Mouse (Mus musculus) adrenal gland (tissue): ENCODE results near the gene Fam192a.

Experiments
- intact Hi-C: fragments of 180-260 bp; cut with DNase I; formaldehyde crosslinking; loops from one replicate; pipeline ENCODE4 v1.15.1; 2025
- long read RNA-seq, 2 experiments: library from polyadenylated mRNA; unstranded; transcript quantifications; one replicate each; pipeline ENCODE4 v2.0.0; 2020; ENCODE audit warnings: borderline replicate concordance in 1 of 2; ENCODE audit not compliant: insufficient replicate concordance in 1 of 2

Fam192a gene
- long read RNA-seq, experiment 1, transcript Fam192a-201 (8 exons, 2,873 nt): major isoform, 25 of 40 reads
- long read RNA-seq, experiment 1, partial matches to known transcripts: 1 of 40 reads
- long read RNA-seq, experiment 1, other reads (novel, unspliced or antisense): 14 of 40 reads
- long read RNA-seq, experiment 2, transcript Fam192a-201 (8 exons, 2,873 nt): major isoform, 28 of 38 reads
- long read RNA-seq, experiment 2, partial matches to known transcripts: 3 of 38 reads
- long read RNA-seq, experiment 2, other reads (novel, unspliced or antisense): 7 of 38 reads

DNA sequence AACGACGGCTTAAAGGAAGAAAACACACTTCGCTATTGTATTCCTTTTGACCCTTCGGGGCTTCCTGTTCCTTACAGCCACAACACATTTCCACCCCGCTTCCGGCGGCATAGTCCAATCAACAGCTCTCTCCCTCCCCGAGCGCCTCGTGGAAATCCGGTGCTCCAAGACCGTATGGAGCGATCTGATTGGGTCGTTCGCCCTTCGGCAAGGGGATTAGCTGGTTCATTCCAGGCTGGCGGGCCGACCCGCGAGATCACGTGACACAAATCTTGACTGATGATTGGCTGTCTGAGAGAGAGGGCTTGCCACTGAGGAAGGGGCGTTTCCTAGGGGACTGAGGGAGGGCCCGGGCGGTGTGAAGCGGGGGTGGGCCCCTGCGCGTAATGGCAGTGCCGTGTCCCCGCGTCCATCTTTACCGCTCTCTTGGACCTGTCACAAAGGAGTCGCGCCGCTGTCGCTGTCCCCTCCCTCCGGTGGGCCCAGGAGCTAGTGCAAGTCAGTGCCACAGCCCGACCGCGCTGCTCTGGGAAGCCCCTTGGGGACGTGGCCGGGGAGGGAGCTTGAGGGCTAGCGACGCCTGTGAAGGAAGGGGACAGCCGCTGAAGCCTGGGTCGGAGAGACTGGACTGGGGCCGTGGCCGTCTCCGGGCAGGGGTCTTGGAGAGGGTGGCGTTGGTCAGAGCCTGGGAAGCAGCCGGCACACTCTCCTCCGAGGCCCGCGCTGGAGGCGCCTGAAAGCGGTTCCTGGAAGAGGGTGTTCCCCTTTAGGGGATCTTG lies at the start of gene Fam192a, which contains the start of gene Rspry1:
Fam192a (minus strand) TSS at position 391 of the 779 bp plus-strand sequence.
Rspry1 (plus strand) TSS at position 331 of the 779 bp plus-strand sequence.
- intact Hi-C loops: loop anchor here (5.0 kb wide), 1 partner anchor 101 kb away; no protein-coding TSS in a partner anchor

DNA sequence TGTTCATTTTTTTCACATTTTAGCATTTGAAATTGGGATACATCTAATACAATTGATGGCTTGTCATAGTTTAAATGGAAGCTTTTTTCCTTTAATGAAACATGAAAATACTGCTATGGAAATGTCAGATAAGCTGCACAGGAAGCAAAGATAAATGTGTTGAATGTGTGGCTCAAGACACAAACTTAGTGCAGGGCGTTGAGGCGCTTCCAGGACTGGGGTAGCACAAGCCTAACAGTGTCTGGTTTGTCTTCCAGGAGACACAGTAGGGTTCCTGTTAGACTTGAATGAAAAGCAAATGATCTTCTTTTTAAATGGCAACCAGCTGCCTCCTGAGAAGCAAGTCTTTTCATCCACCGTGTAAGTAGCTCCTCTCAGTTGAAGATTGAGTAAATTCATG lies 47.7 kb upstream of the Fam192a start:
- intact Hi-C loops: loop anchor here (10.0 kb wide), 1 partner anchor 55 kb away; no protein-coding TSS in a partner anchor

DNA sequence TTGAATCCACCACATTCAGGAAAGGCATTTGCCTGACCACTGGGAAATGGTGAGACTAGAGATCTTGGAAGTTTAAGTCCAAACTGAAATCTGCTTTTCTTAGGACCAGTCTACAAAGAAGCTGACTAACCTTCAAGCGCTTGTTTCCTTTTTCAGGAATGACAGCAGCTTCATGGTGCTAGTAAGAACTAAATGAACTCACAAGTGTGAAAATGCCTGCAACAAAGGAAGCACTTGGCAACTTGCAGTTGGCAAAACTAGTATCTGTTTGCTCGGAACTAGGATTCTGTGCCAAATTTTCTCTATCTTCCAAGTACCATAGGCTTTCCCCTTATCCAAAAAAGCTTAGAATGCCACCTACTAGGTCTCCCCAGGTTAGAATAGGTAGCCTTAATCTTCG lies 44.4 kb upstream of the Fam192a start:
- intact Hi-C loops: loop anchor here (10.0 kb wide), 1 partner anchor 51 kb away; no protein-coding TSS in a partner anchor

DNA sequence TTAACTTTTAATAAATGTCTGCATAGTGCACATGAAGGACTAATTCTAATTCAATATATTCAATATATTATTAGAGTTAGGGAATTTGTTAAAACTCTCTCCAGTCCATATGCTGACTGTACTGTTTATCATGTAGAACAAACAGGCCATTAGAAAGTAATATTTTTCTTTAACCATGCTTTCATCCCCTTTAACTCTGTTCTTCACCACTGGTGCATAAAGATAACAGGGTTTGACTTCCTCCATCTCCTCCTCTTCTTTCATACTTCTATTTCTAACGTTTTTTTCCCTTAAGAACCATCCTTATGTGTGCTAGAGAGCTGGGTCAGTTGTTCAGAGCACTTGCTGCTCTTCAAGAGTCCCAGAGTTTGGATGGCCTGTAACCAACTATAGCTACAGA lies 43.4 kb upstream of the Fam192a start:
- intact Hi-C loops: loop anchor here (10.0 kb wide), 1 partner anchor 50 kb away; no protein-coding TSS in a partner anchor

DNA sequence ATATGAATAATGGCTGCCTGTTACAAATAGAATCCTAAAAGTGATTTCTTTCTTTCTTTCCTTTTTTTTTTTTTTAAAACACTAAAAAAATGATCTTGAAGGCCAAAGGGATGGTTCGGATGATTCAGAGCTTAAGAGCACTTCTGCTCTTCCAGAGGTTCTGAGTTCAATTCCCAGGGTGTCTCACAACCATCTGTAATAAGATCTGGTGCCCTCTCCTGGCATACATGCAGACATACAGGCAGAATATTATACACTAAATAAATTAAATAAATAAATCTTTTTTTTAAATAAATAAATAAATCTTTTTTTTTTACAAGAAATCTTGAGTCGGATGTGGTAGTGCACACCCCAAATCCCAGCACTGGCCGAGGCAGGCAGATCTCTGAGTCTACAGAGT lies 40.1 kb upstream of the Fam192a start:
- intact Hi-C loops: loop anchor here (10.0 kb wide), 1 partner anchor 47 kb away; no protein-coding TSS in a partner anchor

DNA sequence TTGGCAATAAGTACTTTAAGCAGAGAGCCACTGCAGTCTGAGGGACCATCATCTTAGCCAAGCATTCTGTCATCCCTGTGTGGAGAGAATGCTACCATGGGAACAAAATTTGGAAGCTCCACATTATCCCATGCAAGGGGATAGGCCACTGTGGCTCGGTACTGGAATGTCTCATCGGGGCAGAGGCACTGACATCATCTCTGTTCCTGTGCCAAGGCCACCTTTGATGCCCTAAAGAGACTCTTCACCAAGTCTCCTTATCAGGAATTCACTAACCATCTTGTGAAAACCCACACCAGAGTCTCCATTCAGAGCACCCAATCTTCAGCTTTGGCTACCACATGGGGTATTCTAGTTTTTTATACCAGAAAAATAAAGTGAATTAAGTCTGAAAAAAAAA lies 39.4 kb upstream of the Fam192a start:
- intact Hi-C loops: loop anchor here (10.0 kb wide), 1 partner anchor 46 kb away; no protein-coding TSS in a partner anchor

DNA sequence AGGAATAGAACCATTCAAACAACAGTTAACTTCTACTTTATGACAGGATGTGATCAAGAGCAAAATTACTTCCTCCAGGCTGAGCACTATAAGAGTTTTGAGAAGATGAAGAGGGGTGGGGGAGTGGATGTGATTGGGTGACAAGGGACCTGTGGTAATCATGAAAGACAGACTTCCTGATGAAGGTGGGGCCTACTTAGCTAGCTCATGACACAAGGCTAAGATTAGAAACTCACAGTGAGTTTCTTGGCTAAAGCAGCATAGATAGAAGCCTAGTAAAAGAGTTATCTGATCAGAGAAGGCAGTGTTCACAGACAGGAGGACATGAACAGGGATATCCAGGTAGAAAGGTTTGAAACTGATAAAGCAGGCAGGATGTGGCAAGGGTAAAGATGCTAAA lies 32.4 kb upstream of the Fam192a start:
- intact Hi-C loops: no loop called here

DNA sequence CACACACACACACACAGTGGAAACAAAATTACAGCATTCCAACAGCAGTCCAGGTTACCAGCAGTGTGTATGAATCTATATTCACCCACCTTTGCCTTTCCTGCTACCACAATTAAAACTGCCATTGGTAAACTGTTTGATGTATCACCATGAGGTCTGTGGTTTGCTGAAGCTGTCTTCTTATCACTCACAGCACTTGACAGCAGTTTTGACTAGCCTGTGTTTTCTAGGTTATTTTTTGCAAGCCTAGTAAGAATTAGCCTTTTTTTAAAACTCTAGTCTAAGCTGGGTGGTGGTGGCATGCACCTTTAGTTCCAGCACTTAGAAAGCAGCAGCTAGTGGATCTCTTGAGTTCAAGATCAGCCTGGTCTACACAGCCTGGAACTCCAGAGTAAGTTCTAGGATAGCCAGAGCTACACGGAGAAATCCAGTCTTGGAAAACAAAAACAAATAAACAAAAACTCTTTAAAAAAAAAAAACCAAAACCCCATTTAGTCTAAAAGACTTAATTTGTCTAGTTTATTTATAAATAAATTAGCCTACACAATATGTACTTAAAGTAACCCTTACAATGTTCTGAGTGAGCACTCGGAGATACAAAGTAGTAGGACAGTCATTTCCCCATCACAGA lies 31.9 kb upstream of the Fam192a start:
- intact Hi-C loops: no loop called here

DNA sequence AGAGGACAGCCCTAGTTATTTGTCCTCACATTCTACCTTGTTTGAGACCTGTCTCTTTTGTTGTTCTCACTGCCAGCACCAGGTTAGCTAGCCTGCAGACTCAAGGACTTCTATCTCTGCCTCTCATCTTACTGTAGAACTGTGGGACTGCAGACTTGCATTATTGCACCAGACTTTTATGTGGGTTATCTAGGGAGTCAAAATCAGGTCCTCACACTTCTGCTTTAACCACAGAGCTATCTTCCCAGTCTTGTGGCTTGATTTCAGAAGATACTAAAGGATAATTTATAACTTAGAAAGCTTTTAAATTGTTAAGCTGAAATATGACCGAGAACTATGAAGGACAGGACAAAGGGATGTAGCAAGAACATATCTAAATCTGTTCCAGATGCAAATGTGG lies 23.1 kb upstream of the Fam192a start:
- intact Hi-C loops: no loop called here

DNA sequence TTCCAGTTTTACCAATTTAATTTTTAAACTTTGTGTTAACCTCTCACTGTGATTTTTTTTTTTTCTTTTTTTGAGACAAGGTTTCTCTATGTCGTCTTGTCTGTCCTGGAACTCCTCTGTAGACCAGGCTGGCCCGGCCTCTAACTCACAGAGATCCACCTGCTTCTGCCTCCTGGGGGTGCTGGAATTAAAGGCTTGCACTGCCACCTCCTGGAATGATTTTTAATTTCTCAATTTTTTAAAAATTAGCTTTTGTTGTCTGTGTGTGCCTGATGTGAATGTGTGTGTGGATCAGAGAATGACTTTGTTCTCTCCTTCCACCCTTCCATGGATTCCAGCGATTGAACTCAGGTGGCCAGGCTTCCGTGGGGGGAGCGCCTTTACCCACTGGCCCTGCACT lies 5.3 kb upstream of the Fam192a start:
- intact Hi-C loops: no loop called here

DNA sequence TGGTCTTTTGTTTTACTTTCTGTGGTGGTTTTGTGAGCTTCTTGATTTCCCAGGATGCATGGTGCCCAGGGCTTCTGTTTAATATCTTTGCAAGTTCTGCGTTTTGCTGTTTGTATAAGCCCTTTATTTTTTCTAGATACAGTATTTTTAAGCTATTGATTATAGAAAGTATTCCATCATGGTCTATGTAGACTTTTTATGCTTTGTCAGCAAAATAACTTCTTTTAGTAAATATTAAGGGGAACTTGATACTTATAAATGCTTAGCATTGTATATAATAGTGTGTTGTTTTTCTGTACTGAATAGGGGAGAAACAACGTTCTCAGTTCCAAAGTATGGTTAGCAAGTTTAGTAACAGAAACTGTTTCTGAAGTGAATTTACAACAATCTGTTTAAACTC lies 2.2 kb upstream of the Fam192a start:
- intact Hi-C loops: loop anchor here (5.0 kb wide), 1 partner anchor 98 kb away; no protein-coding TSS in a partner anchor

DNA sequence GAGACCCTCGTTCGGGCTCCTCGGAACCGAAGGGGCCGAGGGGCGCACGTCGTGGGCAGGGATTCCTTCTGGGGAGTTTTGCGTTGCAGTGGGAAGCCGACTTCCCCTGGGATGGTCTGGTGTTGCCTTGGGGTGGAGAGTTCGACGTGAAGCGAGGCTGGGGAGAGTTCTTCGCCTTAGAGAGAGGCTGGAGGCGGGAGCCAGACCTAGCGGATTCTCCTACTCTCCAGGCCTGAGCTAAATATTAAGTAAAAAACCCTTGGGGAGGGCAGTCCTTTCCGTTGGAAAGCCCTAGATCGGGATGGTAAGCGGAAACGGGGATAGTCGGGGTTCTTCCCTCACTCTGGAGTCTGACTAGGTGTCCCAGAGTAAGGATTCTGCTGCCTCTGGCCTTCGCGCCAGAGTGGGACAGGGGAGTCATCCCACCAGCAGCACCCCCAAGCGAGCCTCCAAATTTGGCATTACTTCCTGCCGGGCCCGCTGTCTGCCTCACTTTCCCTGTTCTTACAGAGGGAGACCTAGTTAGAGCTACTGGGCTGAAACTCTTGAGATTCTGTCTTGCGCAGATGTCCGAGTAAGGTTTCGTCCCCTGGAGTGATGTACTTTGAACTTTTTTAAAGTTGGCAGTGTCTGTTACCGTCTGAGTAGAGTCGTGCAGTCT lies 804 bp upstream of the Fam192a start:
- intact Hi-C loops: loop anchor here (5.0 kb wide), 1 partner anchor 100 kb away; no protein-coding TSS in a partner anchor

DNA sequence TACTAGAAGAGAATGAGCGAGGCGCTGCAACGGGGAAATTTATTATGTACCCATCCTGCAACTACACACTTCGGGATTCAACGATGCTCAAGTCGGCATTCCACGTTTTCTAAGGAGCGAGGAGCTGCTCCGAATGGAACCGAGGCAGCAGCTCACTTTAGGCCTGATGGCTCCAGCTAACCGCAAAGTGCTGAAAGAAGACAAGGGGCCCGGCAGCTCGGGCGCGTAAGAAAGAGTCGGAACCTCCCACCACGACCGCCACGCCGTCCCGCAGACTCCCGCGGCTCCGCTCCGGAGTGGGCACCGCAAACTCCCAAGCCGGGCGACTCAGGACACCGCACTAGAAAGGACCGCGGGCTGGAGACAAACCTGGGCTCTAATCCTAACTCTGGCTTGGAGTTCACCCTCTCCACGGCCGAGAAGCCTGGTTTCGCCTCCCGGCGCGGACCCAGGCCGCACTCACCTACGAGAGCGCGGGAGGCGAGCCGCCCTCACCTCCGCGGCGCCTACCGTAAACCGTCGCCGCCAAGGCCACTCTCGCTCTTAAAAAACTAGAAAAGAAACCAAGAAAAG lies 677 bp downstream of the Fam192a start:
- intact Hi-C loops: loop anchor here (5.0 kb wide), 1 partner anchor 101 kb away; no protein-coding TSS in a partner anchor

DNA sequence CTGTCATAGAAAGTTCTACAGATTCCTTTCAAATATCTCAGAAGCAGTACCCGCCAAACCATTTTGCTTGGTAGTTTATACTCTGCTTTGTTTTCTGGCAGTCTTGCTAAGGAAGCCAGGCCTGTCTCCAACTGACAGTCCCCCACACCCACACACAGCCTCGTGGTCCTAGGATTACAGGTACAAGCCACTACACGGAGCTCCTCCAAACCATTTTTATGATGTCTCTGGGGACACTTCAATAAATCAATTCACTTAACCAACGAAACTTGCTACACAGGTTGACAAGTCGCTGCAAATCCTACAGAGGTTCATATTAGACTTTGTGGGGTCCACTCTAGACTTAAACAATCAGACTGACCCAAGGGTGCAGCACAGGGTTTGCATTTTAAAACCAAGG lies 1.3 kb downstream of the Fam192a start:
- intact Hi-C loops: loop anchor here (5.0 kb wide), 1 partner anchor 102 kb away; no protein-coding TSS in a partner anchor

DNA sequence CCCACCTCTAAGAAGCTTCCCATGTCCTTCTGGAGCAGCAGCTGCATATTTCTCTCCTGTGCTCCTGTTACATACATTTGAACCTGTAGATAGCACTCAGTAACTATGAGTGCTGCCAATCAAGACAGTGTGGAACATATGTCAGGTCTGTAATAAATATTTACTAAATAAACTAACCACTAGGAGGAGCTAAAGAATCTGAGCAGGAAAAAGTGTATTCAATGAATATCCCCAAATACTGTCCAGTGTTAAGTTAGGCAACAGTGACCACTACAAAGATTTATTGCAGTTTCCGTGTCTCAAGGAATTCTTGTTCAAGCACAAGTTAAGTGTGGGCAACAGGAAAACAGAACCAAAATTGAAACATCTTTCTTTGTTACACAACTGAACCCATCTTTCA lies 7.6 kb downstream of the Fam192a start:
- intact Hi-C loops: loop anchor here (10.0 kb wide), 2 partner anchors 51 to 221 kb away; partner anchors contain the start of gene Ccl17

DNA sequence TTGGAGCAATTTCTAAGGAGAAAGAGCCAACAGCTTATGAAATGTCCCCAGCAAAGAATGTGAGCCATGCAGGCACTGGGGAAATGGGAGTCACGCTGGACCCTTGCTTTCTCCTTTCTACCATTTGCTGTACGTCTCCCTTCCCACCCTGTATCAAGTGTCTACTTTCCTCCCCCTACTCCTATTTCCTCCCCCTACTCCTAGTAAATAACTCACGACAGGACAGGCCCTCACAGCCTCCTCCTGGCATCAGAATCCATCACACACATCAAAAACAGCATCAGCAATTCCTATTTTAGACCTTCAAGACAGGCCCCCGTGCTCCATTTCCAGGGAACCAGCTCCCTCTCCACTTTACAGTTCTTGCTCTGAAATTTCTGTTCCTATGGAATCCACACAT lies 10.1 kb downstream of the Fam192a start:
- intact Hi-C loops: loop anchor here (10.0 kb wide), 2 partner anchors 53 to 223 kb away; partner anchors contain the start of gene Ccl17

DNA sequence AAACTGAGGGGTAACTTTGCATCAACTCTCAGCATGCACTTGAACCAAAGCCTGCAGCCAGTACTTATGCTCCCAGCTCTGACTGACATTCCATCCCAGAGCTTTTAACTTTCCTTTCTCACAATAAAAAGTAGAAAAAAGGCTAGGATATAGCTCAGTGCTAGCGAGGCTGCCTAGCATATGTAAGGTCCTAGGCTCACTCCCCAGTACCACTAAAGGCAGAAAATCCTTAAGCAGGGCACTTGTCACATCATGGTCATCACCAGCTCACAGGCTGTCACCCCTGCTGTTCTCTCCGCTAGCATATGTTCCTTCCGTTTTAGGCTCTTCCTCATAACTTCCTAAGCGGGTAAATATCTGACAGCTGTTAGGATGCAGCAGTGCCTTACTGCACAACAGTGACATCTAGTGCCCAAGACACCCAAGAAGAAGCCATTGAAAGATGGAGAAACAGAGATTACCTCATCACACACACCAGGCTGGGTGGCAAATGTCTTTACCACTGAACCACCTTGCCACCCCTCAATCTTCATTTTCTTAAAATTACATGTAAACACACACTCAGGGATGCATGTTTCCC lies 17.5 kb downstream of the Fam192a start:
- intact Hi-C loops: loop anchor here (1.0 to 2.0 kb wide), 2 partner anchors 56 to 92 kb away; no protein-coding TSS in a partner anchor

DNA sequence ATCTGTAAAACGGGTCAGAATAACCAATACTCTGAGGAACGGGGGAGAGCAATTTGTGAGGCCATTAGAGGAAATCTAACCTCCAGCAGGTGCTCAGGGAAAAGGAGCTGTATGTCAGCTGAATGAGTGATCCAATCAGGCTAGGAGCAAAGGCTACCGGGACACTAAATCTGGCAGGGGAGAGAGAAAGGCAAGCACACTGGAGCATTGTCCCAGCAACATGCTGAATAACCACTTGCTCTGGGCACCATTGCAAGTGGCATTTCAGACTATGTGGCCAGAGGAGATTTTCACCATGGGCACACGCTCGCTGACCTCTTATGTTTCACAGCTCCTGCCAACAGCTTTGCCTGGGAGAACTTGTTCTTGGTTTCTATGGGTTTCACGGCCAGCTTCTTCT lies 19.2 kb downstream of the Fam192a start:
- intact Hi-C loops: no loop called here

DNA sequence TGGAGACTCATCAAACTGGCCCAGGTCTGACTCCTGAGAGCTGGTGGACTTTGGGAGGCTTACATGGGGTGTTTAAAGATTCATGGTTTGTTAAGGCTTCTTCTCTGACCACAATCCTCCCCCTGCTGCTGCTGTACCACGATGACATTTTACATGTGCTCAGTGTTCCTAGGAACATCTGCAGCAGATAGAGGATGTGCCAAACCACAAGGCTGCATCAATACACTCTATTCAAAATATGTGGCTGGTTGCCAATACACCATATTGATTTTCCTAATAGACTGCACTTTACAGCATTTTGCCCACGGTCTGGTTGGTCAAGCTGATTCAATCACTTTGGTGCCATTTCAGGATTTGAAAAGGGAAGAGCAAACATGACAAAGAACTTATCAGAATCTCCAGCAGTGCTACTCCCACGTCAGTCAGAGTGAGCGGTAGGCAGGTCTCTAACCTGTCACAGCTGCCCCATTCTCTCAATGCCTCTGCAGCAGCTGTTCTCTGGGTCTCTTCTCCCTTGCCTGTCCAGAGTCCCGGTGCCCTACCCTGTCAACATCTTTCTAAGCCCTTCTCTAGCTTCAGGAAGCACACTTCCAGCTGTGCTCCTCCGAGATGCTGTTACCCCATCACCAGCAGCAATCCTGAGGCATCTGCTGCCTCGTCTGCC lies 19.8 kb downstream of the Fam192a start:
- intact Hi-C loops: no loop called here
